Mouse (Mus musculus) forebrain, embryonic 16.5 days (tissue): ENCODE data around the gene Tbc1d2b. TPM values are rescaled to one million over a fixed set of nuclear protein-coding genes. Genes with fewer than 3 reads are reported as not detected.
A peak's percentile ranks its signal among the peaks of the same experiment; 100 is the strongest.

Experiments
- ATAC-seq: fragments of 200-750 bp; cut with Nextera tagmentation; 2 replicates; pipeline ENCODE4 v1.8.0; 2017; ENCODE audit warnings: mild to moderate bottlenecking, moderate library complexity
- H3K27ac ChIP-seq: fragments of 300-500 bp; sonication (generic); 2 replicates; pipeline ENCODE4 v1.5.1; 2014; ENCODE audit warnings: low read length, control low read depth
- H3K27me3 ChIP-seq: fragments of 300-500 bp; sonication (generic); replicated peaks from 2 replicates; pipeline ENCODE4 v1.6.1; 2014; ENCODE audit warnings: low read length; ENCODE audit not compliant: control insufficient read depth, insufficient read depth
- H3K36me3 ChIP-seq: fragments of 300-500 bp; sonication (generic); 2 replicates; pipeline ENCODE4 v1.6.1; 2014; ENCODE audit not compliant: control insufficient read depth, insufficient read depth
- H3K4me1 ChIP-seq: fragments of 300-500 bp; sonication (generic); replicated peaks from 2 replicates; pipeline ENCODE4 v1.6.1; 2014; ENCODE audit warnings: low read length; ENCODE audit not compliant: control insufficient read depth, insufficient read depth
- H3K4me2 ChIP-seq: fragments of 300-500 bp; sonication (generic); 2 replicates; pipeline ENCODE4 v1.6.1; 2014; ENCODE audit warnings: mild to moderate bottlenecking, low read length, control low read depth
- H3K4me3 ChIP-seq: fragments of 300-500 bp; sonication (generic); replicated peaks from 2 replicates; pipeline ENCODE4 v1.5.1; 2014; ENCODE audit warnings: mild to moderate bottlenecking, low read length, control low read depth
- H3K9ac ChIP-seq: fragments of 300-500 bp; sonication (generic); replicated peaks from 2 replicates; pipeline ENCODE4 v1.6.1; 2014; ENCODE audit warnings: low read depth, low read length, control low read depth
- H3K9me3 ChIP-seq: fragments of 300-500 bp; sonication (generic); 2 replicates; pipeline ENCODE4 v1.6.1; 2016; ENCODE audit warnings: low read length; ENCODE audit not compliant: control insufficient read depth
- WGBS: fragments of 180-500 bp; shearing (Covaris S2); extraction: QIAGEN DNeasy Blood & Tissue Kit; methylation state at CpG from one replicate; pipeline ENCODE4 v1.1.7; 2014; 5-methylcytosine and 5-hydroxymethylcytosine counted together
- polyA plus RNA-seq: library from polyadenylated mRNA; unstranded; fragments of >200 nt; fragmentation: Nextera tagmentation; extraction: Ambion mirVana; gene quantifications from 2 replicates; pipeline ENCODE4 v1.2.1, GENCODE M21; 2015

Gene Tbc1d2b
- polyA plus RNA-seq, 1 experiment from 2014 or later: 5.3 TPM

GRCm38 (mm10) chr9:90278397-90278796 lies 7.8 kb upstream of the Tbc1d2b start:
- H3K27ac ChIP-seq: no peak overlapping the region
- H3K9ac ChIP-seq: no peak overlapping the region
- no peaks in the 10 kb centered on the region for H3K9me3 ChIP-seq
- no peaks in the 10 kb centered on the region for H3K4me1 ChIP-seq
- no peak for ATAC-seq
- no peak overlapping the region for H3K4me3 ChIP-seq
- no peak overlapping the region for H3K4me2 ChIP-seq
- H3K36me3 ChIP-seq: no peaks in the 10 kb centered on the region
- WGBS: 96% methylated on average over 3 of the region's 3 CpGs
- H3K27me3 ChIP-seq: no peaks in the 10 kb centered on the region

GRCm38 (mm10) chr9:90277884-90278283 lies 7.3 kb upstream of the Tbc1d2b start:
- Histone ChIP-seq H3K27me3 (no peaks in the 10 kb centered on the region), H3K4me1 (no peaks in the 10 kb centered on the region), H3K9me3 (no peaks in the 10 kb centered on the region), H3K9ac (no peak overlapping the region), H3K27ac (no peak overlapping the region), H3K36me3 (no peaks in the 10 kb centered on the region), H3K4me3 (no peak overlapping the region), H3K4me2 (no peak overlapping the region)
- ATAC-seq: no peak
- WGBS: 73% methylated on average over 2 of the region's 2 CpGs

GRCm38 (mm10) chr9:90276779-90277178 lies 6.2 kb upstream of the Tbc1d2b start:
- 70% methylated on average over 1 of the region's 1 CpGs for WGBS
- Histone ChIP-seq H3K9ac (no peak overlapping the region), H3K4me1 (no peaks in the 10 kb centered on the region), H3K4me3 (no peak overlapping the region), H3K27ac (no peak overlapping the region), H3K36me3 (no peaks in the 10 kb centered on the region), H3K27me3 (no peaks in the 10 kb centered on the region), H3K9me3 (no peaks in the 10 kb centered on the region), H3K4me2 (no peak overlapping the region)
- ATAC-seq: no peak

GRCm38 (mm10) chr9:90275906-90276305 lies 5.3 kb upstream of the Tbc1d2b start:
- no peak overlapping the region for H3K27ac ChIP-seq
- 96% methylated on average over 5 of the region's 5 CpGs for WGBS
- peaks cover 1% of the 10 kb centered on the region; the same call in 1 of the 2 replicates for H3K4me1 ChIP-seq
- no peaks in the 10 kb centered on the region for H3K9me3 ChIP-seq
- no peak overlapping the region for H3K4me2 ChIP-seq
- H3K9ac ChIP-seq: no peak overlapping the region
- H3K4me3 ChIP-seq: no peak overlapping the region
- H3K27me3 ChIP-seq: no peaks in the 10 kb centered on the region
- H3K36me3 ChIP-seq: no peaks in the 10 kb centered on the region
- no peak for ATAC-seq

- no peak for ATAC-seq
- H3K9me3 ChIP-seq: no peaks in the 10 kb centered on the region
- H3K27ac ChIP-seq: no peak overlapping the region
- no peak overlapping the region for H3K9ac ChIP-seq
- no peak overlapping the region for H3K4me2 ChIP-seq
- H3K27me3 ChIP-seq: no peaks in the 10 kb centered on the region
- peaks cover 4% of the 10 kb centered on the region; the same call in 1 of the 2 replicates for H3K4me1 ChIP-seq
- 74% methylated on average over 2 of the region's 2 CpGs for WGBS
- H3K4me3 ChIP-seq: no peak overlapping the region
- no peaks in the 10 kb centered on the region for H3K36me3 ChIP-seq
Observed at GRCm38 (mm10) chr9:90275500-90275899, 4.9 kb upstream of the Tbc1d2b start.

GRCm38 (mm10) chr9:90274516-90274915 lies 3.9 kb upstream of the Tbc1d2b start:
- ATAC-seq: no peak
- no peak overlapping the region for H3K9ac ChIP-seq
- peaks cover 9% of the 10 kb centered on the region for H3K4me1 ChIP-seq
- no peak overlapping the region for H3K4me3 ChIP-seq
- no peak overlapping the region for H3K27ac ChIP-seq
- no peaks in the 10 kb centered on the region for H3K36me3 ChIP-seq
- no peak overlapping the region for H3K4me2 ChIP-seq
- WGBS: 92% methylated on average over 3 of the region's 3 CpGs
- no peaks in the 10 kb centered on the region for H3K27me3 ChIP-seq
- no peaks in the 10 kb centered on the region for H3K9me3 ChIP-seq

- no peak overlapping the region for H3K4me2 ChIP-seq
- no peak overlapping the region for H3K27ac ChIP-seq
- WGBS: 71% methylated on average over 12 of the region's 12 CpGs
- peaks cover 18% of the 10 kb centered on the region for H3K4me1 ChIP-seq
- no peak overlapping the region for H3K4me3 ChIP-seq
- no peaks in the 10 kb centered on the region for H3K36me3 ChIP-seq
- no peak overlapping the region for H3K9ac ChIP-seq
- ATAC-seq: no peak
- H3K27me3 ChIP-seq: no peaks in the 10 kb centered on the region
- H3K9me3 ChIP-seq: no peaks in the 10 kb centered on the region
Observed at GRCm38 (mm10) chr9:90272346-90272745, 1.7 kb upstream of the Tbc1d2b start.

- H3K9ac ChIP-seq: no peak overlapping the region
- no peak overlapping the region for H3K4me2 ChIP-seq
- H3K27me3 ChIP-seq: no peaks in the 10 kb centered on the region
- H3K4me1 ChIP-seq: peaks cover 18% of the 10 kb centered on the region
- no peaks in the 10 kb centered on the region for H3K36me3 ChIP-seq
- WGBS: 66% methylated on average over 5 of the region's 5 CpGs
- no peak for ATAC-seq
- H3K27ac ChIP-seq: no peak overlapping the region
- H3K4me3 ChIP-seq: no peak overlapping the region
- no peaks in the 10 kb centered on the region for H3K9me3 ChIP-seq
Observed at GRCm38 (mm10) chr9:90271541-90272090, 1.0 kb upstream of the Tbc1d2b start.

- Histone ChIP-seq H3K9me3 (no peaks in the 10 kb centered on the region), H3K9ac (peak overlapping the region; percentile 87), H3K4me1 (peaks cover 19% of the 10 kb centered on the region), H3K27me3 (no peaks in the 10 kb centered on the region), H3K4me2 (peak overlapping the region; percentile 84), H3K4me3 (peak overlapping the region; percentile 94), H3K27ac (no peak overlapping the region), H3K36me3 (no peaks in the 10 kb centered on the region)
- peak; percentile 16; the same call in 1 of the 2 replicates for ATAC-seq
- WGBS: 14% methylated on average over 11 of the region's 11 CpGs
Observed at GRCm38 (mm10) chr9:90270944-90271295, 316 bp upstream of the Tbc1d2b start.
